Mouse (Mus musculus) spleen, postnatal 0 days (tissue): ENCODE results near the gene Cep250. TPM values are rescaled to one million over a fixed set of nuclear protein-coding genes. Genes with fewer than 3 reads are reported as not detected.

Experiments used
- polyA plus RNA-seq: library from polyadenylated mRNA; unstranded; fragments of >200 nt; fragmentation: Nextera tagmentation; extraction: Ambion mirVana; gene quantifications from 2 replicates; pipeline ENCODE4 v1.2.1, GENCODE M21; 2015

Cep250 gene
- polyA plus RNA-seq, result 11.2 and 11.7 TPM in 2 replicates

GRCm38 (mm10) chr2:155956134-155957059, at the start of gene Cep250:
Gene Cep250 (plus strand): TSS chr2:155956458.

GRCm38 (mm10) chr2:155929531-155930442, 26.5 kb upstream of the Cep250 start, which contains the start of gene Uqcc1:
Gene Uqcc1 (minus strand): TSS chr2:155930310.

GRCm38 (mm10) chr2:155940681-155941080, 15.6 kb upstream of the Cep250 start, which contains the start of gene Gm15557:
Gene Gm15557 (plus strand): TSS chr2:155940728.

GRCm38 (mm10) chr2:155945124-155945523, 11.1 kb upstream of the Cep250 start, which contains the start of gene Gdf5:
Gene Gdf5 (minus strand): TSS chr2:155945367.

GRCm38 (mm10) chr2:156007888-156008532, 51.8 kb downstream of the Cep250 start, which contains the start of the genes 6430550D23Rik and Ergic3:
Gene 6430550D23Rik (minus strand): TSS chr2:156007977.
Gene Ergic3 (plus strand): TSS chr2:156008045.

Other genes starting within 250 kb of the Cep250 start
- gene Edem2, start 227.0 kb upstream of the Cep250 start, polyA plus RNA-seq, result 21.8 and 27.5 TPM in 2 replicates
- not detected in 2 replicates for gene Gm17581, start 220.6 kb upstream of the Cep250 start, polyA plus RNA-seq
- 6.6 and 7.8 TPM in 2 replicates for gene Procr, start 205.3 kb upstream of the Cep250 start, polyA plus RNA-seq
- gene Mmp24, start 181.1 kb upstream of the Cep250 start, polyA plus RNA-seq, result 0.11 TPM in 1 of 2 replicates, not detected in the other
- 11.2 and 14.4 TPM in 2 replicates for gene BC029722, start 137.0 kb upstream of the Cep250 start, polyA plus RNA-seq
- gene Eif6, start 129.5 kb upstream of the Cep250 start, polyA plus RNA-seq, result 131 and 133 TPM in 2 replicates
- gene Fam83c, start 121.6 kb upstream of the Cep250 start, polyA plus RNA-seq, result 0.07 TPM in 1 of 2 replicates, not detected in the other
- 21.0 and 22.5 TPM in 2 replicates for gene Uqcc1, start 26.1 kb upstream of the Cep250 start, polyA plus RNA-seq
- not detected in 2 replicates for gene Gm15557, start 15.7 kb upstream of the Cep250 start, polyA plus RNA-seq
- gene Gdf5, start 11.1 kb upstream of the Cep250 start, polyA plus RNA-seq, result 0.12 TPM in 1 of 2 replicates, not detected in the other
- 0.91 and 1.4 TPM in 2 replicates for gene 6430550D23Rik, start 51.5 kb downstream of the Cep250 start, polyA plus RNA-seq
- 86.9 and 101 TPM in 2 replicates for gene Ergic3, start 51.6 kb downstream of the Cep250 start, polyA plus RNA-seq
- gene Fer1l4, start 96.5 kb downstream of the Cep250 start, polyA plus RNA-seq, result not detected in 2 replicates
- 1.5 and 2.0 TPM in 2 replicates for gene Spag4, start 108.7 kb downstream of the Cep250 start, polyA plus RNA-seq
- gene Cpne1, start 155.5 kb downstream of the Cep250 start, polyA plus RNA-seq, result 32.5 and 32.6 TPM in 2 replicates
- 10.4 and 11.6 TPM in 2 replicates for gene Rbm12, start 155.5 kb downstream of the Cep250 start, polyA plus RNA-seq
- 2.3 and 6.4 TPM in 2 replicates for gene Gm28036, start 170.6 kb downstream of the Cep250 start, polyA plus RNA-seq
- gene Romo1, start 187.6 kb downstream of the Cep250 start, polyA plus RNA-seq, result 299 and 335 TPM in 2 replicates
- 55.8 and 59.4 TPM in 2 replicates for gene Nfs1, start 187.7 kb downstream of the Cep250 start, polyA plus RNA-seq
- gene Rbm39, start 223.8 kb downstream of the Cep250 start, polyA plus RNA-seq, result 456 and 510 TPM in 2 replicates
- 23.7 and 26.6 TPM in 2 replicates for gene Phf20, start 240.0 kb downstream of the Cep250 start, polyA plus RNA-seq